Mouse (Mus musculus) lung, postnatal 0 days (tissue): ENCODE measurements around the gene Tubgcp4.

ENCODE experiments used
- CTCF ChIP-seq: IDR thresholded peaks from 2 replicates; pipeline ENCODE4 v1.5.1; 2016; ENCODE audit warnings: antibody characterized with exemption, mild to moderate bottlenecking
- EP300 ChIP-seq: IDR thresholded peaks from 2 replicates; pipeline ENCODE4 v1.6.1; 2016; ENCODE audit warnings: antibody characterized with exemption, mild to moderate bottlenecking, control low read depth

DNA sequence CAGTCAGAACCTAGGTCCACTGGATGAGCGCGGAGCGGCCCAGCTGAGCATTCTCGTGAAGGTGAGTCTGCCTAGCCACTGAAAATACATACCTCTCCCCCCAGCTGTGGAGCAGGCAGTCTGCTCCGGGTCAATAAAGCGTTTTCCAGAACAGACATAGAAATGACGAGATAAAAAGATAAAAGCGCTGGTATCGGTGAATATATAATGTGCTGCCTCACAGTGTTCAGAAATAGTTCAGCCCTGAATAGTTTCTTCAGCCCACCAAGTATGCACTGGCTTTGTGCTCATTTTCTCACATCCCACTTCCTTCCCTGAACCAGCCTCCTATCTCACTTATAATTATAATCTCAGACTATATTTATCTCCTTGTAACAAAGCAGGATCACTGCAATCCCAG is 25.0 kb downstream of the Tubgcp4 start:
- TF ChIP-seq EP300: no peak
- no peak for TF ChIP-seq CTCF
